Mouse (Mus musculus): ENCODE results near the gene Ager.

Ager gene

DNA sequence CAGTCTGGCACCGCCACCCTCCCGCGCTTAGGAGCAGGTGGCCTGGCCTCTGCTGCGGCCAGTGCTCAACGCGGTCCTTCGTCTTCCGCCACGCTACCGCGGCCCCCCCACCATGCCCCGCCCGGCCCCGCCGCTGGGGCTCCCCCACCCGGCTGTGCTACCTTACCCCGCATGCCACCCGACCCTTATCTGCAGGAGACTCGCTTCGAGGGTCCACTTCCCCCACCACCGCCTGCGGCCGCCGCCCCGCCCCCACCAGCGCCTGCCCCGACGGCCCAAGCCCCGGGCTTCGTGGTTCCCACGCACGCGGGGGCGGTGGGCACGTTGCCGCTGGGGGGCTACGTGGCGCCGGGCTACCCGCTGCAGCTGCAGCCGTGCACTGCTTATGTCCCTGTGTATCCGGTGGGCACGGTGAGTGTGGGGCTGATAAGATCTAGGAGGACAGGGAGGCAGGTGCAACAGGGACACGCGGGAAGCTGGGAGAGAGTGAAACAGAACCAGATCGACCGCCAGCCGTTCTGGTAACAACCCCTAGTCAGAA is 33.2 kb downstream of the Ager start:
- no peak for DNase-seq (ENCODE audit: low read depth, low spot score)

DNA sequence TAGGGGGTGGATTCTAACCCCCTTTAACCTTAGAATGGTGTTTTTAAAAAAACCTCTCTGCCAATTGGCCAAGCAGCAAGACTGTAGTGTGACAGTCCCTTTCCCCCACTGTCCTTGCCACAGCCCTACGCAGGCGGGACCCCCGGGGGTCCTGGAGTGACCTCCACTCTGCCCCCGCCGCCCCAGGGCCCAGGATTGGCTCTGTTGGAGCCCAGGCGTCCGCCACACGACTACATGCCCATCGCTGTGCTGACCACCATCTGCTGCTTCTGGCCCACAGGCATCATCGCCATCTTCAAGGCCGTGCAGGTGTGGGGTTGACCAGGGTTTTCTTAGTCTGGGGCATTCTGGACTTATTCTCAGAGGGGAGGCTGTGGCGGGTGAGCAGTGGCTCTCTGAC is 34.0 kb downstream of the Ager start:
- DNase-seq (ENCODE audit: low read depth, low spot score), result no peak

DNA sequence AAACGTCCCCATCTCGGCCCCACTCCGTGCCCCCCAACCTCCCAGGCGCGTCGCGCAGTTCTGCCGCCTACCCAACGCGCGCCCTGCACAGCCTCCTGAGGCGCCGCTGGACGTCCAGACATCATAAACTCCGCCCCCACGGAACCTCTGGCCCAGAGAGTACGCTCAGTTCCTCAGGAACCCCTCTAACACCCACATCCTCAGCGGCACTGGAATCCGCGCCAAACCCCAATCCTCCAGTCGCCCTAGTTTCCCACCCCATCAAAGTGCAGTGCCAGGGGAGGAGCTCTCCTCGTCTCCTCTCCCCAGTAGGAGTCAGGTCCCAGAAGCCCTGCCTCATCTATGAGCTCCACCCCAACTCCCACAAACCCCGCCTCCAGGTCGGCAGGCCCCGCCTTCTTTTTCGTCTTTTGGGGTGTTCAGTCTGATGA is 34.6 kb downstream of the Ager start:
- peak; percentile 71 for DNase-seq (ENCODE audit: low read depth, low spot score)

DNA sequence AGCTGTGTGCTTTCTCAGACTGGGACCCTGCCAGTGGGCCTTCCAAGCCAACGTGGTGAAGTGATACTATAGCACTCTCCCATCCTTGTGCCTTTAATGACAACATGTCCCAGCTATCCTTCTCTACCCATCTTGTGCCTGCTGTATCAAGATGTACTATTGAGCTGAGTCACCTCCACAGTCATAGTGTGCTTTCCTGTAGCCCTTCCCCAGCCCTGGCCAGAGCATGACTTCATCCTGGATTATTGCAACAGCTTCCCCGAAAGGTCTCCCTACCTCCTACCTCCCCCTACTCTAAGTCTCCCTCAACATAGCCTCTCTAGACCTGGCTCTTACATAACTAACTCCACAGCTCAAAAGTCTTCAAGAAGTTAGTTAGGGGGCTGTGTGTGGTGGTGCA is 38.0 kb downstream of the Ager start:
- no peak for DNase-seq (ENCODE audit: low read depth, low spot score)

DNA sequence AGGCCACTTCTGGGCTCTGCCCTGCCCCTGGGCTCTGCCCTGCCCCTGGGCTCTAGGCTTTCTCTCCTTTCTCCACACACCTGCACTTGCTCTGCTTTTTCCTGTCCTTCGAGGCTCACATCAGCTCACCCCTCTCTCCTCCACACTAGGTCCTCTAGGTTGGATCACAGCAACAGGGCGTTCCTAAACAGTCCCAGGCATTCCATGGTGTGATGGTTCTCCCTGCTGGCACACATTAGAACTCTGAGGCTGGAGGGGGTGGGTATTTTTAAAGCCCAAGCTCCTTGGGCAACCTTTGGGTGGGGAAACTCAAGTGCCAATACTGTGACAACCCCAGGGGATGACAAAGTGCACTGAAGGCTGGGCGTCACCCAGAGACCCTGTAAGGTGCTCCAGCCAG is 39.8 kb downstream of the Ager start:
- DNase-seq (ENCODE audit: low read depth, low spot score), result no peak

DNA sequence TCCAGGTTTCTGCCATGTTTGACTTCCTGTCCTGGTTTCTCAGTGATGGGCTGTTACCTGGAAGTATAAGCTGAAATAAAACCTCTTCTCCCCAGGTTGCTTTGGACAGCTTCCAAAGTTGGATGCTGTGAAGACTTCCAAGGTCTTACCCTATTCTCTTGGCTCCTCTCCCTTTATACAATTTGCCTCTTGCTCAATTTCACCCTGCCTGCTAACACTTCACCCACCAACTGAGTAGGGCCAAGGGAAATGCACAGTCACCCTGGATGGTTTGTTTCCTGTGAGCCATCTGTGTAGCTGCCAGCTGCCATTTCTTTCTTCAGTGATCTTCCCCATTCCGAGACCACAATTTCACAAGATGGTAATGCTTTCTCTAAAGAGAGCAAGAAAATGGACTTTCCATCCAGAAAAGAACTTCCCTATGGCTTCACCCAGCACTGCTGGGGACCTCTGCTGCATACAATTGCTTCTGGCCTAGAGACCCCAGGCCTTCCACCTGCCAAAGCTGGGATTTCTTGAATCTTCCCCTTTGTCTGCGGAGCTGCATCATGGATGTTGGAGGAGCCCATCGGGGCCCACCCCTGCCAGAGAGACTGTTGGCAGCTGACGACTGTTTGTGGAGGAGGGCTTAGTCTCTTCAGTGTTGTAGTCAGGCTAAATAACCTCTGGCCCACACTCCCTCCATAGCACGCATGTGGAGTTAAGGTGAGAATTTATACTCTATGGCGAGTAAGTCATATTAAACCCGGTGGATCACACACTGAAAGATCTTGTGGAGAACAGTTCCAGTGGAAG is 42.0 kb downstream of the Ager start:
- DNase-seq (ENCODE audit: low read depth, low spot score), result no peak

DNA sequence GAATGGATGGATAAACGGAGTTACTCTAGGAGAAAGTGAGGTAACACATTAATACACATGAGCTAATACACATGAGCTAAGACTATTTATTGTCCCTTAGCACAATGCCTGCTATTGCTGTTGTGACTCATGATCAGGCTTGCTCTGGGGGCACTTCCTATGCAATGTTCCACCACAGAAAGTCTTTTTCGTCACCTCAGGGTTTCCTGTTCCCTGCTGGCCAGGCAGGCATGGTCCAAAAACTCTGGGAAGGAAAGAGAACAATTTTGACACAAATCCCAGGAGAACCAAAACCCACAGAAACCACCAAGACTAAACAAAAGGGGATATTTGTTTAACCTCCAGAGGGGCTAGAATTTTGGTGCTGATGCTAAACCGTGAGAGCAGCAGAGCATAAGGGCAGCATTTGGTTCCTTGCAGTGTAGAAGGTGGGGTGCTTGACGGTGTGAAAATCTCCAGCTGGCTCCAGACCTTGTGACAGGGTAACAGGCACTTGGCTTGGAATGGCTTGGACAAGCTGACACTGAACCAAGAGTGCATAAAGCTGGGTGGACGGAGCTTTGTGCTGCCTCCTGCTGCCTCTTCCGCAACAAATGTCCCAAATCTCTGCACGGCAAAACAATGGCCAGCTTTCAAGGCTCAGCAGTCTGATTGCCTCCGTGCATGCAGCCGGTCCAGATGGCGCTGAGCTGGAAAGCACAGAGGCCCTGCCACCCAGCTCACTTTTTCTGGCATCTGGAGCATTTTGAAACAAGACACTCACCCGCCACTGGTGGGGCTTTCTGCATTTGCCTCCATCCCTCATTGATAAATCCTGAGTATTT is 43.3 kb downstream of the Ager start:
- DNase-seq (ENCODE audit: low read depth, low spot score), result no peak

DNA sequence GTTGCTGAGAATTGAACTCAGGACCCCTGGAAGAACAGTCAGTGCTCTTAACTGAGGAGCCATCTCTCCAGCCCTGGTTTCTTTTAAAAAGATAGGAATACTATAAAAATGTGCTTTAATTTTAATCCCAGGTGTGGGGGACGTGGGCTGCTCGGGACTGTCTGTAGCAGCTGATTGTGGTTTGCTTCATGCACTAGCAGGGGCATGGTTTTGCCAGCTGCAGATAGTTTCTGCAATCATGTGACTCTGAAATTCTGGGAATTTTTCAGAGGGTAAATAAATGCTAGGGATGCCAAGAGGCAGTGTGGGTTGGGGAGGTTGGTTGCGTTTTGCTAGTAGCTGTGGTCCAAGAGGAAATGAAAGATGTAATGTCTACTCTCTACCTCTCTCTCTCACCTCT is 44.3 kb downstream of the Ager start:
- no peak for DNase-seq (ENCODE audit: low read depth, low spot score)

DNA sequence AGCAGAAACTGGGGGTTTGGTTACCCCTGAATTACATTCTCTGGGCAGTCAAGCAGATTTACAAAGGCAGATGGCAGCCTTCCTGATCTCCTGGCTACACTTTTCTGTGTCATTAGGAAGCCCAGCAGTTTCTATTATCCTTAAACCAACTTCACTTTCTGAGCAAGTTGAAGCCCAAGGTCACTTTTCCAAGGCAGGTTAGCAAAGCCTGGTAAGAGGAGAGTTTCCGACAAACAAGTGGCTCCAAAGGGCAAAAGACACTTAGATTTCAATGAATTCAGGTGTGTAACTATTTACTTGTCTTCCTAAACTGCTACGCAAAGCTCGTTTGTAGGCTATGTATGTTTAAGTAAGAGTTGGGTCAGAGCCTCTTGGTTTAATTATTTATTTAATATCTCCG is 45.7 kb downstream of the Ager start:
- DNase-seq (ENCODE audit: low read depth, low spot score), result no peak

DNA sequence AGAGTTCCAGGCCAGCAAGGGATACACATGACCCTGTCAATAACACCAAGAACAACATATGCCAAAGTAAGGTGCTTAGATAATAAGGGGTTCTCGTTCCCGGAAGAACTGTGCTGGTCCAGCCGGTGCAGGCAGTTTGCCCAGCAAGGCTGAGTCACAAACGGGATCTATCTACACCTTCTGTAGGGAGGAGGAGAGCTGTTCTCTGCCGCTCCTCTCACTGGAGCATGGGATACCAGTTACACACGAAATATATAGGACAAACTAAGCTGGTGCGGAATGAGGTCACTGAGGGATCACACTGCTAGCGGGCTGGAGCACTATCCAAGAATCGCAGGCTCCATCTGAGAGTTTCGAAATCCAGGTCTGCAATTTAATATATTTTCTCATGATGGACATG is 46.3 kb downstream of the Ager start:
- DNase-seq (ENCODE audit: low read depth, low spot score), result no peak

DNA sequence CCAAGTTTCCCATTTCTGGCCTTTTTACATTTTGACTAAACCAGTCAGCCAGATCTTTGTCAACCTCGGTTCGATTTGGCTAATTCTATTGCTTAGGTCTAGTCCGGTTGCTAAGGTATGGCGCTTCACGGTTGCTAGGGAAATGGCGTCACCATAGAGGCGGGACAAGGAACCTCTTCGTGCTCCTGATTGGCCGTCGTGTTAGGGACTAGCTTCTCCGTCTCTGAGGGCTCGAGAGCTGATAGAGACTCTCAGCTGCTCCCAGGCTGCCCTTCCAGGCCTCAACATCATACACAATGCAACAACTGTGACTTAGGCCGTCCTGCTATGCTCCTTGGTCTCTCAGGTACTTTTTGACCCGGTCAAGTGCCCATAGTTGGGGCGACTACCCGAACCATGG is 46.9 kb downstream of the Ager start, which contains the start of gene Fkbpl:
Fkbpl (plus strand) TSS at position 157 of the 400 bp plus-strand sequence.
- DNase-seq (ENCODE audit: low read depth, low spot score), result peak; percentile 96

DNA sequence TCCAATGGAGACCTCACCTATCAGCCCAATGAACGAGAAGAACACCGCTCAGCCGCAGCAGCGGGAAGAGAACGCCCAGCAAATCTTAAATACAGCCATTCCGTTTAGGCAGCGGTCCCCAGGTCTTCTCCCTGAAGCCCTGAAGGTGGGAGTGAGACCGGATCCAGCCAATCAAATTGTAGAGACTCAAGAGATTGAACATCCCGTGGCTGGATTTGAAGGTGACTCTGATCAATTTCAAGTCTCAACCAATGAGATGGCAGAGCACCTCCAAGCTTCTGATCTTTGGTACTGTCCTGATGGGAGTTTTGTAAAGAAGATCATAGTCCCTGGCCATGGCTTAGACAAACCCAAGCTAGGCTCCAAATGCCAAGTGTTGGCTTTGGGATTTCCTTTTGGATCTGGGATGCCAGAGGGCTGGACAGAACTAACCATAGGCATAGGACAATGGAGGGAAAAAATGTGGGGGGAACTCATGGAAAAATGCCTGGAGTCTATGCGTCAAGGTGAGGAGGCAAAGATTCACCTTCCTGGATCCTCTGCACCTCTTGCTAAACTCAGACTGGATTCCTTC is 47.7 kb downstream of the Ager start:
- DNase-seq (ENCODE audit: low read depth, low spot score), result no peak

DNA sequence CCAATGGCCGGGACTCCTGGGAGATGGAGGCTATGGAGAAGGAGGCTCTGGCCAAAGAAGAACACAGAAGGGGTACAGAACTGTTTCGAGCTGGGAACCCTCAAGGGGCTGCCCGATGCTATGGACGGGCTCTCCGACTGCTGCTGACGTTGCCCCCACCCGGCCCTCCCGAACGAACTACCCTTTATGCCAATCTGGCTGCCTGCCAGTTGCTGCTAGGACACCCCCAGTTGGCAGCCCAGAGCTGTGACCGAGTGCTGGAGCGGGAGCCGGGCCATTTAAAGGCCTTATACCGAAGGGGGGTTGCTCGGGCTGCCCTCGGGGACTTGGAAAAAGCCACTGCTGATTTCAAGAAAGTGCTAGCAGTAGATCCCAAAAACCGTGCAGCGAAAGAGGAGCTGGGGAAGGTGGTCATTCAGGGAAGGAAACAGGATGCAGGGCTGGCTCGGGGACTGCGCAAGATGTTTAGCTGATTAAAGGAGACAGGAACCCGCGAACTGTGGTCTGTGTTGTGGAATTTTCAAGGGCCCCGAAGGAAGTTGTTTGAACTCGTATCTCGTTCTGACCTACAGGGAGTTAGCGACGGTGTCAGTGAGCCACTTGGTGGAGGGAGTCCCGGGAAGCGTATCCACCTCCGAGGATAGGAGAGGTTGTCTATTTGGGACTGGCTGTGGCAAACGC is 48.3 kb downstream of the Ager start:
- no peak for DNase-seq (ENCODE audit: low read depth, low spot score)

DNA sequence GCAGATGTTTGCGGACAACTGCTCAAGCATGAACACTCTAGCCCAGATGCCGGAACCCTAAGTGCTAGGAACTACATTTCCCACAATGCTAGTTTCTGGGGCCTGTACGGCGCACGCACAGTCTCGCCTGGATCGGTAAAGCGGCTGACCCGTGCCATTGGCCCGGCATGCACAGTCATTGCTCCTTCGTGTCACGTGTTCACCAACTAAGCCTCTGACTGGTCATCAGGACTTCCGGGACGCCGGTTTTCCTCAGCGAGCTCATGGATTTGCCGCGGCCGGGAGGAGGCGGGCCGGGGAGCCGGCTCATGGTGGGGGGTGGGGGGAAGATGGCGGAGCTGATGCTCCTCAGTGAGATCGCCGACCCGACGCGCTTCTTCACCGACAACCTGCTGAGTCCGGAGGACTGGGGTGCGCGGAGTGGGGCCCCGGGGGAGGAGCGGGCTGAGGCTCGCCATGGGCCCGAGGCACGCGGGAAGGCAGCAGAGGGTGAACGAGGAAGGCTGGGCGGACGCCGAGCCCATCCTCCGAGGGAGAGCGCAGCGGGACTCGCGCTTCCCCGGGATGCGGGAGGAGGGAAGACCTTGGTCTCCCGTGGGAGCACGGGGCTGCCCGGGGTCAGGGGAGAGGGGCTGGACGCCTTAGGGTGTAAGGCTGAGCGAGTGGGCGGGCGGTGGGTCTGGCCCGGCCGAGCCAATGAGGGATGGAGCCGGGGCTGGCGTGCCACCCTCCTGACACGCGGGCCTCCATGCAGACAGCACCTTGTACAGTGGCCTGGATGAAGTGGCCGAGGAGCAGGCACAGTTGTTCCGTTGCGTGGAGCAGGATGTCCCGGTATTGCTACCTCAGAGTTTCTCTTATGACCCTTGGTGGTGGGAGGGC is 49.5 kb downstream of the Ager start, which contains the start of gene Atf6b:
Atf6b (plus strand) TSS at position 241 of the 882 bp plus-strand sequence.
- DNase-seq (ENCODE audit: low read depth, low spot score), result peak; percentile 97

DNA sequence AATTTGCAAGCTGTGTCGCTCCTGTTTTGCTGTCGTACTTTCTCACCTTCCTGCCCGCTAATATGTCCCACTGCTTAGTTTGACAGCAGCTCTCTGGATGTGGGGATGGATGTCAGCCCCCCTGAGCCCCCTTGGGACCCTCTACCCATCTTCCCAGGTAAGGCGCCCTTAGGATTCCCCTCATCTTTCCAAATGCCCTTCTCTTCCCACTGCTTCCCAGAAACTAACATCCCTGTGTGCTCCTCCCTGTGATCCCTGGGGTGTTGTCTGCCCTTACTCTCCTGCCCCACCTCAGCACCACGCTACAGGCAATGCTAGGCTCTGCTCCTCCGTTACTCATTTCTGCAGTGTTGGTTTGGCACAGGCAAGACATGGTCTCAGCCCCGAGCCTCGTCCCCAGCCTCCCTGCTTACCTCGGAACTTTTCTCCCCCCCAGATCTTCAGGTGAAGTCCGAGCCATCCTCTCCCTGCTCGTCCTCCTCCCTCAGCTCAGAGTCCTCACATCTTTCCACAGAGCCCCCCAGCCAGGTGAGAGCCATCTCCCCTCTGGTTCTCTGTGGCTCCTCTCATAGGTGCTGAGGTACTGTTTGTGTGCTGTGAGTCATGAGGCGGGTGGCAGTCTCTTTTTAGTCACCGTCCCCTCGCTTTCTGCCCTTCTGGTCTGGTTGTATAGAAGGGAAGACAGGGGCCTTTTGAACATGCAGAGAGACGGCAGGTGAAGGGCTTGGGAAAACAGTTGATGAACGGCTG is 50.7 kb downstream of the Ager start:
- DNase-seq (ENCODE audit: low read depth, low spot score), result no peak

DNA sequence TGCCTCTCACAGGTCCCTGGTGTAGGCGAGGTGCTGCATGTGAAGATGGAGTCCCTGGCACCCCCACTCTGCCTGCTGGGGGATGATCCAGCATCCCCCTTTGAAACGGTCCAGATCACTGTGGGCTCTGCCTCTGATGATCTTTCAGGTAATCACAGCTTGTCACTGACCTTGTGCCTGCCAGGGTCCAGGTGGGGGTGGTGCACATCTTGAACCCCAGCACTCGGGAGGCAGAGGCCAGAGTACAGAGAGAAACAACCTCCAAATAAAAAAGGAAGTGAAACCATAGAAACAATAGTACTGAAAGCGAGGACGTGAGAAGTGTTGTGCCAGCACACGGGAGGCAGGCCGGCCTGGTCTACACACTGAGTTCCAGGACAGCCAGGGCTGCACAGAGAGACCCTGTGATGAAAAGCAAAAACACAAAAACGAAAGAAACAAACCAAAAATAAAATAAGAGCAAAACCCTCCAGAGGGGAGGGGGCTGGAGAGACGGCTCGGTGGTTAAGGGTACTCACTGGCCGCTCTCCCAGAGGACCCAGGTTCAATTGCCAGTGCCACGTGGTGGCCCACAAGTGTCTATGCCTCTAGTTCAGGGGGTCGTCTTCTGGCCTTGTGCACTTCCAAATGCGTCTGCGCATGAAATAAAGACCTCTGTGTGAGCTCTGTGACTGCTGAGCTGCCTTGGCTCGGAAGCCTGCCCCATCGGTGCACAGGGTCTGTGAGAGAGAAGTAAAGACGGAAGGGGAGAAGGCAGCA is 51.6 kb downstream of the Ager start:
- DNase-seq (ENCODE audit: low read depth, low spot score), result no peak
